Mouse (Mus musculus): ENCODE results near the gene Slc38a10.
A peak's percentile ranks its signal among the peaks of the same experiment; 100 is the strongest.

Slc38a10 gene

GRCm38 (mm10) chr11:120142601-120143051 is 8.5 kb downstream of the Slc38a10 start:
- DNase-seq (ENCODE audit: extremely low spot score, low read depth, low spot score): no peak

DNA sequence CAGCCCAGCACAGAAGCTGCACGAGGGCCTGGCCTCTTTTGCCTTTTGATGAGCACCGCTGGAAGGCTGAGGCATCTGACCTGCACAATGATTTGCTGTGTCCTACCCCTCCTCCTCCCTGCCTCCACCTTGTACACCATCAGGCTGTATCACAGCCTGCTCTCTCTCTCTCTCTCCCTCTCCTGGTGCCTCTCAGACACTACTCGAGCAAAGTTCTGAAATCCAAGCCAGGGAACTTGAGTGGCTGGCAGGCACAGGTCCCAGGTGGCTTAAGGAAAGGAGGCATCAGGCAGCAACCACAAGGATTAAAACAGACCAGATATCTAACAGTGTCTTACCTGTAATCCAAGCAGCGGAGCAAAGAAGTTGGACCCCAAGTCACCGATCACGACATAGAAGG is 10.9 kb downstream of the Slc38a10 start:
- DNase-seq (ENCODE audit: extremely low spot score, low read depth, low spot score): no peak

DNA sequence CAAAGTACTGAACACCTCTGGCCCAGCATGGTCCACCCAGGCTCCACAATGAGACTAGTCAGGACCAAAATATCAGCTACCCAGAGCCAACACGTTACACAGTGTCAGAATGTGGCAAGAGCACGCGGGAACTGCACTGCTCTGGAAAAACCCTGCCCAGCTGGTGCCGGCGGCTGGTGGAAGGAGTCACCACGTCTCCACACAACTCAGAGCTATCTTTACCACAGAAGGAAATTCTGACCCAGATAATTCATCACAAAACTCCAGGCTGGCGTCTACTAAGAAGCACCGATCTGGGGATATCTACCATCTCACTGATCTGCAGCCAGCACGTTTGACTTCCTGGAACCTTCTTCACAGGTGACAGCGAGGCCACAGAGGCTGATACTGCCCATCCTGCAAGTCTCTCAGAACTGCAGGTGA is 11.8 kb downstream of the Slc38a10 start:
- DNase-seq (ENCODE audit: extremely low spot score, low read depth, low spot score): no peak

DNA sequence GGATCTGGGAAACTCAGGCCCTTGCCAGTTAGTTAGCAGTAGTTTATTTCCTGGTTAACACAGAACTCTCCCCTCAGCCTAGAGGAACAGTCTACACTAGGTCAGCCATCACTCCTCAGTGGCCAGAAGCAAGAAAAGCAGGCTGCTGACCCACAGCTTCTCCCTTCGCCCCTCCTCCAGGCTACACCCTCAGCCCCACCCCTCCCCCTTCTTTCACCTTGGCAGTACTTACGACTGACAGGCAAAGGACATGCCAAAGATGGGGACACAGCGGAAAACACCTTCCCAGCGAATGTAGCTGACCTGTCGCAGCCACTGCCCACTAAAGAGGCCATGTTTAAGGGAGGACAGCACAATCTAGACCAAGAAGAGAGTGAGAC is 13.5 kb downstream of the Slc38a10 start:
- DNase-seq (ENCODE audit: extremely low spot score, low read depth, low spot score): no peak

DNA sequence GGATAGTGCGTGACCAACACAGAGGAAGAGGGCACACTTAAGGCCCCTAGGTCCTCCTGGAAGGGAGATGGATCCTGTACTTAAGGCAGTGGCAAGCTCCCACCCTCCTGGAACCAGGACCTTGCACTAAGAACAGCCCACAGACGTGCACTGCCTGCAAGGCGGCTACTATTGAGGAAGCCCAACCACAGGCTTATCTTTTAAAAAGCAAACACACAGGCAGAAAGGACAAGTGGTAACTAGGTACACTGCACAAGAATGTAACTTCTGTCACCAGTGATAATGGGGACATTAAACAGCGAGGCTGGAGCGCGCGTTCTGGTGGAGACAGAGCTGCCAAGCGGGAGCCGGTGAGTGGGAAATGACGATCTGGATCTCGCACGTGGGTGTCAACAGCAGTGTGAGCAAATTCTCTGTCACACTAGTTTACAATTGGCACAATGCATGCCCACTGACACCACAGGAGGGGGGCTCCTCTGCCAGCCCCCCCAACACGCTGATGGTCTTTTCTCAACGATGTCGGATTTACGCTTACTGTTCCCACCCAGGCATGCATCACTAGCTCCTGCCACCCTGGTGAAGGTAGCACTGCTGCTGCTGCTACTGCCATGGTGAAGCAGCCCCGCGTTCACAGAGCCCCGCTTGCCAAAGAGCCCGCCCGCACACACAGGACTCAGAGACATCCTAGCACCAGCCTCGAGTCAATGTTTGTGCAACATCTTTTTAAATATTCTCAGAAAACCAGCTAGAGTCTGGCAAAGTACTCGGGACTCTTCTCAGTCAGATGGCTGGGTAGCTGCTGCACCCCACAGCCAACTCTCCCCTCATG is 14.1 kb downstream of the Slc38a10 start:
- DNase-seq (ENCODE audit: extremely low spot score, low read depth, low spot score): no peak

DNA sequence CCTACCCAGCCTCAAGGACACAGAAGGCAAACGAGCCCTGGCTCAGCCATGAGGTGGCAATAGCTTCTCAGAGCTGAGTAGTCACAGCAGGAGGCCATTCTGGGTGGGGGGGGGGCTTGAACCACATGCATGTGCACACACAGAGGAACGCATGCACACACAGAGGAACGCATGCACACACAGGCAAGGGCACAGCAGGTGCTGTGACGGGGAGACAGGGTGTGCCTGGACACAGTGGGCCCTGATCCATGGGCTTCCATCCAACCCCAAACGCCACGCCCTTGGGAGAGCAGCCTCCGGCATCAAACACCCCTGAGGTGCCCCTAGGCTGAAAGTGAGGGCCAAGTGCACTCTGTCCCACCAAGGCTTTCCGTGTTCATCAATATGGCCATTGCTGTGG is 15.0 kb downstream of the Slc38a10 start:
- no peak for DNase-seq (ENCODE audit: extremely low spot score, low read depth, low spot score)

DNA sequence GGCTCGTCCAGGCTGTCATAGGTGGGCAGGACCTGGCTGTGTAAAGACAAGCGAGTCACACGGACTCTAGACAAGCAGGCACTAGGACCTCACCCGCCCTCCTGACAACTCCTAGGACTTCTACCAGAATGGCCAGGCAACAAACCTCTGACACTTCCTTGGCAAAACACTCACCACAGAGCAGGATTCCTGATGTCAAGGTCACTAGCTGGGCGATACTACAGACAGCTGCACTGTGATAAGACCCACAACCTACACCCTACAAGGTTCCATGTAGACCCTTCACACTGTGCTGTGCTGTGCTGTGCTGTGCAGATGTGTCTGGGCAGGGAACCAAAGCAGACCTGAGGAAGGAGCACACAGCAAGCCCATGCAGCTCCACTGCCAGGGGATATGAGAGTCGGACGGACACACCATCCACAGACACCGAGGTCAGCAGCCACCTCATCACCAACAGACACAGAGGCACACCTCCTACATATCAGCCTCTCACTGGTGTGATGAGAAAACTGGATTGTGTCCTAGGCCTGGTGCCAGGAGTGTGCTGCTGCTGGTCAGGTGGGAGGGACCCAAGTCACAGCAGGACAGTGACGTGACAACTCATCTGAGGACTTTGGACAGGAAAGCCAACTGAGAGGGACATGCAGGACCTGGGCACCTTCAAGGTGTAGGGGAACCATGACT is 16.2 kb downstream of the Slc38a10 start:
- no peak for DNase-seq (ENCODE audit: extremely low spot score, low read depth, low spot score)

GRCm38 (mm10) chr11:120134148-120134547 is 17.0 kb downstream of the Slc38a10 start:
- no peak for DNase-seq (ENCODE audit: extremely low spot score, low read depth, low spot score)

DNA sequence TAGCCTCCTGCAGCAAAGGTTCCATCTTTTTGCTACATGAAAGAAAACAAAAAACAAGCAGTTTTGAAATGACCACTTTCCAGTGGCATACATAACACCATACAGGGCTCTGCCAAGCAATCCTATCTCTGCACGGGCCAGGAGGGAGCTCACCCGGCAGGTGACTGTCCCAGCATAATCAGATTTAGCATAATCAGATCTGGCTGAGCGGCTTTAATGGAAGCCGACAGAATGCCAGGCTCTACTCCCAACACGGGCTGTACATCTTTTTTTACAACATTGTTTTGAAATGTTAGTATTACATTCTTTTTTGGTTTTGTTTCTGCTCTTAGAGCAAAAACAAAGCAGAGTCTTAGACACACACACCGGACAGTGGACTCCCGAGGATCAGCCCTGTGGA is 21.9 kb downstream of the Slc38a10 start:
- DNase-seq (ENCODE audit: extremely low spot score, low read depth, low spot score): no peak

DNA sequence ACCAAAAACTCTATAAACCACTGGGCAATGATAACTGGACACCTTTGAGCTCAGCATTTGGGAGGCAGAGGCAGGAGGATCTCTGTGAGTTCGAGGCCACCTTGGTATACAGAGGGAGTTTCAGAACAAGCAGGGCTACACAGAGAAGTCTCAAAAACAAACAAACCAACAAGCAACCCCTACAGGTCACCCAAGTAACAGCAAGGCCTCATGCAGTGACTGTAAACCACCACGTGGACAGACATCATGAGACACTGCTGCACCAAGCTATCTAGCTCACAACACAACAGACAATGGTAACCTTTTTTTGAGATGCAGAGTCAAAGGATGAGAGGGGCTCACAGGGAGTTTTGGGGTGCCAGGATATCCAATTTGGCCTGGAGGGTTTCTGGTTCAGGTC is 24.3 kb downstream of the Slc38a10 start:
- no peak for DNase-seq (ENCODE audit: extremely low spot score, low read depth, low spot score)

- no peak for DNase-seq (ENCODE audit: extremely low spot score, low read depth, low spot score)
These were observed 29.0 kb downstream of the Slc38a10 start for GRCm38 (mm10) chr11:120122126-120122525.

DNA sequence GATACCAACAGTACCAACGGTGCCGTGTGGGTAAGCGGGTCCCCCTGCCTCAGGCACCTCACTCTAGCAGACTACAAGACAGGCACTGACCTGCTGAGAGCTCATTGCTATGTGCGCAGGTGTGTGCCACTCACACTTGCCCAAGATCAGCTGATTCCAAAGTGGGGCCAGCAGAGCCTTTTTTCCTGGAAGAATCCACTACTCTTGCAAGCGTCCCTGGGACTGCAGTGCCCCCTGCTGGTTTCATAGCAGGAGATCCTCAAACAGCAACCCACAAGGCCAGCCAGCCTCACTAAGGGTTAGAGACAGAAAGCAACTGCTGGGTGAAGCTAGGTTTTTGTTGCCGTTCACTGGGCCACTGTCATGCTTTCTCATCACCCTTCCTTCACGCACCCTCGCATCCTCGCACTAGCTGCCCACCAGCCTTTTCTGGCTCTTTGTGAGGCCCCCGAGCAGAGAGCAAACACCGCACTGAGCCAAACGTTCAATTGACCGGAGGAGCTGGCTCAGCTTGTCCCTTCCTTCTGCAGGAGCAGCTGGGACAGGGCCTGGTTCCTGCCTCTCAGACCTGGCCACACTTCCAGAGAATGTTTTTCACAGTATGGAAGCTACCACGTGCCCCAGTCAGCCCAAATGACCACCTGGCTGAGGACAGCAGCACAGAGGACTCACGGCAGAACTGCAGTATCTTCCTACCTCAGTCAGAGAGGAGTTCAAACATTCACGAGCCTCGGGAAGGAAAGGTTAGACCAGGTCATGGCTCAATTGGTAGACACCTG is 30.3 kb downstream of the Slc38a10 start:
- no peak for DNase-seq (ENCODE audit: extremely low spot score, low read depth, low spot score)

DNA sequence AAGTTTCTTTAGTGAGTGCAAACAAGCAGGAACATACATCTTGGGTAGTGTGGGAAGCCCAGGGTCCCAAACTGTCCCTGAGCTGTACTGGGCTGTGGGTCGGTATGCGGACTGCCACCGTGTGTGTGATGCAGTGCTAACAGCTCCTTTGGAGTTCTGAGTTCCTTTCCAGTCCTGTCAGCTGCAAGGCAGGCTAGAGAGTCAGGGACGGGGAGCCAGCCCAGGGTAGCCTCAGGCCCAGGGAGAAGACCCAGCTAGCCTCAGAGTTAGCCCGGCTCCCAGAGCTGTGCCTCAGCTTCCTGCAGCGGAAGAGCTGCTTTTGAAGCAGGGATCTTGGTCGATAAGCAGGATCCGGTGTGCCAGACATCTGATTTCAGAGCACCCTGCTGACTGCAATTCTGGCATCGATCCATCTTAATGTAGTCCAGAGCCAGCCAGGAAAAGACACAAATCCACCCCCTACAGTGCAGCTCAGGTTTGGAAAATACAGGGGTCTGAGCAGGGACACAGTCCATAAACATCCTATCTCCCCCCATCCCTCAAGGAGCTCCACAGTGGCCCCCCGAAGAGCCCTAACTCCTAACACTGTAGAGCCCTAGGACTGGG is 31.1 kb downstream of the Slc38a10 start:
- no peak for DNase-seq (ENCODE audit: extremely low spot score, low read depth, low spot score)

- DNase-seq (ENCODE audit: extremely low spot score, low read depth, low spot score): no peak
These were observed 32.0 kb downstream of the Slc38a10 start for GRCm38 (mm10) chr11:120119108-120119507.

DNA sequence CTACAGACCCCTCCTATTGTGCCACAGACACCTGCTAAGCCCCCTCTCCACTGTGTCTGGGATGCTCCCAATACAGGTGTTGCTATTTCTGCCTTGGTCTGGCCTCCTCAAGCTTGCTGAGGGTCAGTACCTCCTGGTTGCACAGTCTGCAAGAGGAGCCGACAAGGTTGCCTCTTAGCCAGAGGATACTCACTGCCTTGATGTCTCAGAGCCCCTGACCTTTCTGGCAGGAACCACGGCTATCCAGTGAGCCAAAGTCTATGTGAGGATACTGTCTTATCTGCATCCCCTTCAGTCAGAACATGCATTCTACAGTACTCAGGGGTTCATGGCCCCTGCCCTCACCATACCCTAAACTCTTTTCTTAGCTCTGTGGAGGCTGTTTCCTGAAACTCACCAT is 33.5 kb downstream of the Slc38a10 start:
- no peak for DNase-seq (ENCODE audit: extremely low spot score, low read depth, low spot score)

DNA sequence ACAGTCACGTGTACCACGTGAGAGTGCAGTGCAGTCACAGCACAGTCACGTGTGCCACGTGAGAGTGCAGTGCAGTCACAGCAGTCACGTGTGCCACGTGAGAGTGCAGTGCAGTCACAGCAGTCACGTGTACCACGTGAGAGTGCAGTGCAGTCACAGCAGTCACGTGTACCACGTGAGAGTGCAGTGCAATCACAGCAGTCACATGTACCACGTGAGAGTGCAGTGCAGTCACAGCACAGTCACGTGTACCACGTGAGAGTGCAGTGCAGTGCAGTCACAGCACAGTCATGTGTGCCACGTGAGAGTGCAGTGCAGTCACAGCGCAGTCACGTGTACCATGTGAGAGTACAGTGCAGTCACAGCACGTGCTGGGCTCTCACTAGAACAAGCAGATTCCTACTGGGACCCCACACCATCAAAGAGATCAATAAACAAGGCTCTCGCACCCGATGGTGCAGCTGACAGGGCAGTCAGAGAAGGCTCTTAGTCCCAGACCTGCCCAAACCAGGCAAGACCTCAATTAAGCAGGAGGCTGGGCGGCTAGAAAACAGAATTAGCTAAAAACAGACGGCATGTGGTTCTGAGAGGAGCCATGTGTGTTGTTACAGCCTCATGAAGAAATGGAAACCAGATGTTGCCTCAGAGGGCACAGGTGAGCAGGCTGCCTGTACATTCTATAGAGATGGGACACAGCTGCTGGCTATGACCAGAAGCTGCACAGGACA is 36.5 kb downstream of the Slc38a10 start:
- DNase-seq (ENCODE audit: extremely low spot score, low read depth, low spot score): peak; percentile 84

DNA sequence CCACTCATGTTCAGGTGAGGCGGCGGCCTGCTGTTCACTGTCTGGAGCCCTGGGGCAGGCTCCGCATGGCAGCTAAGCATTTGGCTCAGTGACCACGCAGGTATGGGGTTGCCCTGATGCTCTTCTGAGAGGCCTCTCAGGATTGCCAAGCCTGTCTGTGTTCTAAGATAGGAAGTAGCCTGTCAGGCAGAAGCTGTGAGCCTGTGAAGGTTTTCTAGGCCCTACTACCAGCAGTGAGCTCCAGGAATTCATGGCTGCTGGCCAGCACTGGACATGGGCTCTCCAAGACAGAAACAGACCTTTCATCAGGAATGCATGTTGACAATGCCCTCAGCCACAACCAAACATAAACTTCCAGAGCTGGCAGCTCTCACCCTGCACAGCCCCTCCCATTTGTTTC is 39.0 kb downstream of the Slc38a10 start:
- DNase-seq (ENCODE audit: extremely low spot score, low read depth, low spot score): no peak

GRCm38 (mm10) chr11:120111033-120111432 is 40.1 kb downstream of the Slc38a10 start:
- DNase-seq (ENCODE audit: extremely low spot score, low read depth, low spot score): no peak

- DNase-seq (ENCODE audit: extremely low spot score, low read depth, low spot score): no peak
These were observed 40.6 kb downstream of the Slc38a10 start for GRCm38 (mm10) chr11:120110554-120110953.

- DNase-seq (ENCODE audit: extremely low spot score, low read depth, low spot score): no peak
These were observed 41.5 kb downstream of the Slc38a10 start for GRCm38 (mm10) chr11:120109558-120110210.

Measured in hindlimb bud, embryonic 11.5 days (tissue).